Mouse (Mus musculus) forebrain, embryonic 12.5 days (tissue): ENCODE data around the gene Pfas. TPM values are rescaled to one million over a fixed set of nuclear protein-coding genes. Genes with fewer than 3 reads are reported as not detected.
A peak's percentile ranks its signal among the peaks of the same experiment; 100 is the strongest.
"Not testable (repeated sequence)": the region's sequence is repeated elsewhere in the genome, so short reads cannot be mapped to it uniquely, and the experiment has no call there.

ENCODE experiments used
- ATAC-seq: fragments of 200-750 bp; cut with Nextera tagmentation; 2 replicates; pipeline ENCODE4 v1.8.0; 2017; ENCODE audit warnings: moderate TSS enrichment; ENCODE audit not compliant: low FRiP score
- H3K27ac ChIP-seq: fragments of 300-500 bp; sonication (generic); 2 replicates; pipeline ENCODE4 v1.5.1; 2016; ENCODE audit warnings: mild to moderate bottlenecking
- H3K27me3 ChIP-seq: fragments of 300-500 bp; sonication (generic); 2 replicates; pipeline ENCODE4 v1.6.1; 2016; ENCODE audit warnings: mild to moderate bottlenecking
- H3K36me3 ChIP-seq: fragments of 300-500 bp; sonication (generic); replicated peaks from 2 replicates; pipeline ENCODE4 v1.6.1; 2016; ENCODE audit warnings: mild to moderate bottlenecking
- H3K4me1 ChIP-seq: fragments of 300-500 bp; sonication (generic); 2 replicates; pipeline ENCODE4 v1.6.1; 2016
- H3K4me2 ChIP-seq: fragments of 300-500 bp; sonication (generic); 2 replicates; pipeline ENCODE4 v1.6.1; 2016; ENCODE audit warnings: mild to moderate bottlenecking, moderate library complexity
- H3K4me3 ChIP-seq: fragments of 300-500 bp; sonication (generic); replicated peaks from 2 replicates; pipeline ENCODE4 v1.5.1; 2016; ENCODE audit warnings: mild to moderate bottlenecking
- H3K9ac ChIP-seq: fragments of 300-500 bp; sonication (generic); 2 replicates; pipeline ENCODE4 v1.6.1; 2016; ENCODE audit warnings: mild to moderate bottlenecking
- H3K9me3 ChIP-seq: fragments of 300-500 bp; sonication (generic); 2 replicates; pipeline ENCODE4 v1.6.1; 2016
- WGBS: fragments of 180-500 bp; shearing (Covaris S2); methylation state at CpG from one replicate; pipeline ENCODE4 v1.1.7; 2016; 5-methylcytosine and 5-hydroxymethylcytosine counted together
- polyA plus RNA-seq: library from polyadenylated mRNA; unstranded; fragments of >200 nt; fragmentation: Nextera tagmentation; extraction: Ambion mirVana; gene quantifications from 2 replicates; pipeline ENCODE4 v1.2.1, GENCODE M21; 2016

Gene Pfas
- polyA plus RNA-seq, 1 experiment from 2014 or later, result 35.4 TPM

GRCm38 (mm10) chr11:69036486-69037230 is 28.4 kb upstream of the Pfas start:
- Histone ChIP-seq H3K27me3 (no peaks in the 10 kb centered on the region), H3K9ac (peak overlapping the region; percentile 57), H3K4me1 (peaks cover 28% of the 10 kb centered on the region), H3K4me3 (peak overlapping the region; percentile 55), H3K9me3 (no peaks in the 10 kb centered on the region), H3K4me2 (peak overlapping the region; percentile 53), H3K27ac (peak overlapping the region; percentile 84), H3K36me3 (peaks cover 43% of the 10 kb centered on the region)
- no peak for ATAC-seq
- WGBS, result 11% methylated on average over 20 of the region's 20 CpGs

GRCm38 (mm10) chr11:69035849-69036248 is 27.6 kb upstream of the Pfas start:
- Histone ChIP-seq H3K9me3 (no peaks in the 10 kb centered on the region), H3K36me3 (peaks cover 51% of the 10 kb centered on the region), H3K4me2 (peak overlapping the region; percentile 53), H3K4me3 (peak overlapping the region; percentile 55), H3K27ac (peak overlapping the region; percentile 79), H3K9ac (no peak overlapping the region; the same call in 1 of the 2 replicates), H3K27me3 (no peaks in the 10 kb centered on the region), H3K4me1 (peaks cover 28% of the 10 kb centered on the region)
- ATAC-seq, result peak; percentile 39
- WGBS, result 4% methylated on average over 8 of the region's 8 CpGs

GRCm38 (mm10) chr11:69035411-69035810 is 27.2 kb upstream of the Pfas start:
- no peak for ATAC-seq
- WGBS, result 70% methylated on average over 9 of the region's 9 CpGs
- peaks cover 56% of the 10 kb centered on the region for H3K36me3 ChIP-seq
- no peaks in the 10 kb centered on the region for H3K9me3 ChIP-seq
- H3K27me3 ChIP-seq, result no peaks in the 10 kb centered on the region
- H3K4me1 ChIP-seq, result peaks cover 28% of the 10 kb centered on the region
- peak overlapping the region; percentile 55; the same call in 1 of the 2 replicates for H3K4me3 ChIP-seq
- H3K4me2 ChIP-seq, result peak overlapping the region; percentile 53
- H3K9ac ChIP-seq, result no peak overlapping the region; the same call in 1 of the 2 replicates
- peak overlapping the region; percentile 79 for H3K27ac ChIP-seq

- Histone ChIP-seq H3K4me3 (no peak overlapping the region), H3K9me3 (no peaks in the 10 kb centered on the region), H3K4me2 (no peak overlapping the region), H3K36me3 (peaks cover 64% of the 10 kb centered on the region), H3K4me1 (peaks cover 26% of the 10 kb centered on the region), H3K9ac (no peak overlapping the region), H3K27me3 (no peaks in the 10 kb centered on the region), H3K27ac (no peak overlapping the region)
- 91% methylated on average over 3 of the region's 3 CpGs for WGBS
- ATAC-seq, result no peak
Observed at GRCm38 (mm10) chr11:69034585-69034984, 26.3 kb upstream of the Pfas start.

GRCm38 (mm10) chr11:69033552-69033951 is 25.3 kb upstream of the Pfas start:
- Histone ChIP-seq H3K27ac (no peak overlapping the region), H3K4me3 (no peak overlapping the region), H3K4me1 (peaks cover 16% of the 10 kb centered on the region), H3K9ac (no peak overlapping the region), H3K36me3 (peaks cover 74% of the 10 kb centered on the region), H3K4me2 (no peak overlapping the region), H3K9me3 (no peaks in the 10 kb centered on the region), H3K27me3 (no peaks in the 10 kb centered on the region)
- WGBS, result 88% methylated on average over 9 of the region's 9 CpGs
- no peak for ATAC-seq

GRCm38 (mm10) chr11:69028805-69029204 is 20.5 kb upstream of the Pfas start:
- Histone ChIP-seq H3K9ac (no peak overlapping the region), H3K4me1 (no peaks in the 10 kb centered on the region), H3K27me3 (no peaks in the 10 kb centered on the region), H3K27ac (no peak overlapping the region), H3K36me3 (peaks cover 99% of the 10 kb centered on the region), H3K4me3 (no peak overlapping the region), H3K4me2 (no peak overlapping the region), H3K9me3 (no peaks in the 10 kb centered on the region)
- no peak for ATAC-seq
- 53% methylated on average over 2 of the region's 2 CpGs for WGBS

- ATAC-seq, result no peak
- Histone ChIP-seq H3K4me1 (no peaks in the 10 kb centered on the region), H3K4me3 (no peak overlapping the region), H3K36me3 (peaks cover 100% of the 10 kb centered on the region), H3K27ac (no peak overlapping the region), H3K9me3 (no peaks in the 10 kb centered on the region), H3K9ac (no peak overlapping the region), H3K4me2 (no peak overlapping the region), H3K27me3 (no peaks in the 10 kb centered on the region)
- 96% methylated on average over 3 of the region's 3 CpGs for WGBS
Observed at GRCm38 (mm10) chr11:69026562-69026961, 18.3 kb upstream of the Pfas start.

GRCm38 (mm10) chr11:69020691-69021090 is 12.4 kb upstream of the Pfas start:
- H3K4me1 ChIP-seq, result peaks cover 12% of the 10 kb centered on the region
- H3K9me3 ChIP-seq, result no peaks in the 10 kb centered on the region
- H3K4me3 ChIP-seq, result no peak overlapping the region
- peaks cover 47% of the 10 kb centered on the region for H3K36me3 ChIP-seq
- H3K27me3 ChIP-seq, result no peaks in the 10 kb centered on the region
- no peak overlapping the region for H3K4me2 ChIP-seq
- no peak for ATAC-seq
- no peak overlapping the region for H3K27ac ChIP-seq
- H3K9ac ChIP-seq, result no peak overlapping the region

GRCm38 (mm10) chr11:69016755-69017154 is 8.5 kb upstream of the Pfas start:
- WGBS, result 72% methylated on average over 3 of the region's 3 CpGs
- Histone ChIP-seq H3K27ac (peak overlapping the region; percentile 87; the same call in 1 of the 2 replicates), H3K27me3 (no peaks in the 10 kb centered on the region), H3K4me3 (peak overlapping the region; percentile 60), H3K4me2 (peak overlapping the region; percentile 78), H3K9ac (peak overlapping the region; percentile 72), H3K9me3 (no peaks in the 10 kb centered on the region), H3K4me1 (peaks cover 19% of the 10 kb centered on the region), H3K36me3 (peaks cover 8% of the 10 kb centered on the region)
- no peak for ATAC-seq

GRCm38 (mm10) chr11:69015644-69016441 is 7.6 kb upstream of the Pfas start, which contains the start of gene Ctc1:
Gene Ctc1, plus strand, starts transcription at chr11:69015911.
- H3K27ac ChIP-seq, result peak within 1 kb of the TSS; percentile 87
- H3K9ac ChIP-seq, result peak within 1 kb of the TSS; percentile 72
- H3K4me2 ChIP-seq, result peak within 1 kb of the TSS; percentile 78
- H3K27me3 ChIP-seq, result no peaks in the 10 kb centered on the region
- H3K4me3 ChIP-seq, result peak within 1 kb of the TSS; percentile 60
- 4% methylated on average over 38 of the region's 38 CpGs for WGBS
- peak; percentile 97 for ATAC-seq
- peaks cover 27% of the 10 kb centered on the region for H3K4me1 ChIP-seq
- H3K9me3 ChIP-seq, result no peaks in the 10 kb centered on the region
- H3K36me3 ChIP-seq, result 0 out of 2 replicates have a peak, but pooled peaks cover under 1% of the 10 kb centered on the region

- Histone ChIP-seq H3K4me2 (peak overlapping the region; percentile 81), H3K27me3 (no peaks in the 10 kb centered on the region), H3K9ac (peak overlapping the region; percentile 74), H3K36me3 (no peaks in the 10 kb centered on the region), H3K4me1 (peaks cover 32% of the 10 kb centered on the region), H3K4me3 (peak overlapping the region; percentile 54), H3K9me3 (no peaks in the 10 kb centered on the region), H3K27ac (peak overlapping the region; percentile 92)
- 1% methylated on average over 18 of the region's 18 CpGs for whole genome bisulfite sequencing
- peak; percentile 58; the same call in 1 of the 2 replicates for ATAC-seq
Observed at GRCm38 (mm10) chr11:69012071-69012601, 3.9 kb upstream of the Pfas start.

GRCm38 (mm10) chr11:69011445-69011844 is 3.2 kb upstream of the Pfas start:
- WGBS, result 74% methylated on average over 2 of the region's 2 CpGs

More at GRCm38 (mm10) chr11:69011445-69011844, 3.2 kb upstream of the Pfas start:
- Histone ChIP-seq H3K4me3 (peak overlapping the region; percentile 54), H3K27ac (peak overlapping the region; percentile 92; the same call in 1 of the 2 replicates), H3K4me2 (peak overlapping the region; percentile 81), H3K4me1 (peaks cover 30% of the 10 kb centered on the region)
- H3K9me3 ChIP-seq, H3K9ac ChIP-seq, H3K36me3 ChIP-seq, ATAC-seq, H3K27me3 ChIP-seq: not testable (repeated sequence)
